Mouse (Mus musculus) lung, postnatal 4 days (tissue): ENCODE data around the gene Sstr4.

Experiments used
- DNase-seq, 2 experiments: peaks; one replicate each; pipeline ENCODE4 v3.0.0; 2021

The Sstr4 gene

DNA sequence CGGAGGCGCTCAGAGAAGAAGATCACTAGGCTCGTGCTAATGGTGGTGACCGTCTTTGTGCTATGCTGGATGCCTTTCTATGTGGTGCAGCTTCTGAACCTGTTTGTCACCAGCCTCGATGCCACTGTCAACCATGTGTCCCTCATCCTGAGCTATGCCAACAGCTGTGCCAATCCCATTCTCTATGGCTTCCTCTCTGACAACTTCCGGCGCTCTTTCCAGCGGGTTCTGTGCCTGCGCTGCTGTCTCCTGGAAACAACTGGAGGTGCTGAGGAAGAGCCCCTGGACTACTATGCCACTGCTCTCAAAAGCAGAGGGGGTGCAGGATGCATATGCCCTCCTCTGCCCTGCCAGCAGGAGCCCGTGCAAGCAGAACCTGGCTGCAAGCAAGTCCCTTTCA is 1.1 kb downstream of the Sstr4 start:
- peak; percentile 6 to 35 for DNase-seq

DNA sequence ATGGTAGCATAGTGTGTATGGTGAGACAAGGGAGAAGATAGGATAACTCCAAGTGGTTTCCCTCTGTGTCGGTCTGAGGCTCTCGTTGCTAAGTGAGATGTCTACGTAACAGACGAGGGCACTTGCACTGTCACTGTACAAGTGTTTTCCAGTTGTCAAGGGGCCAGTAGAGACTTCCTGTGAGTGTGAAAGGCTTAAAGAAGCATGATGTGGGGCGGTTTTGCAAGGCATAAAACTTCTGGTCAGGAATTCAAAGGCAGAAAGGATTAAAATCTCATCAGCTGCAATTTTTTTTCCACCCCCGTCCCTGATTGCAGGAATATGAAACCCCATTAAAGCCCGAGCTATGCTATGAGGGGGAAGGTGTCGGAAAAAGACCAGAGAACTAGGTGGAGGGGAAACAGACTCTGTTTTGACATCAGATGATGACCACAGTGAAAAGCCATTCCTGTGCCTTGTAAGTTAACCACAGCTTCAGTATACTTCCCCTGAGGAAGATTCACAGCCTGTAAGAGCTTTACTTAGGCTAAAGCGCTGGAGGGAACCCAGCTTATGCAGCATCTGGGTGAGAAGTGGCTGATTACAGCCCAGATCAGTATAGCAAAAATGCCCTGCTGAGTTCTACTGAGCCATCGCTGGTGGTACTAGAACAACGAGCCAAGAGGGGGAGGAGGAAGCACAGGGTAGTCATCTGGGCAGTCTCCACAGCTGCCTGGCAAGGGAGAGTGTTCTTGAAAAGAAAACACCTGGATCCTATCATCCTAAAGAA is 2.1 kb downstream of the Sstr4 start:
- DNase-seq, result peak; percentile 37 to 56

DNA sequence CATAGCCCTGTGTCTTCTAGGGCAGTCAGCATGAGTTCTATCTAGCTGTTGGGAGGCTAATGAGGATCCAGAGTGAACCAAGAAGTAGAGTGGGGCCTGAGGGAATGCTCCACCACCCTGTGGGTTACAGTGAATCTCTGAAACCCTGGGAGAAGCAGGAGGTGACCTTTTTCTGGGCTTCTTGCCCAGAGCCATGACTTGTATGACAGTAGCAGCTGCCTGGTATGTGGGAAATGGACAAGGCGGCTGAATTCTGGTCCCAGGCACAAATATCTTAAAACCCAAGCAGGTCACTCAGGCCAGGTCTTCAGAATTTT is 2.6 kb downstream of the Sstr4 start:
- DNase-seq, result peak; percentile 51 to 74

DNA sequence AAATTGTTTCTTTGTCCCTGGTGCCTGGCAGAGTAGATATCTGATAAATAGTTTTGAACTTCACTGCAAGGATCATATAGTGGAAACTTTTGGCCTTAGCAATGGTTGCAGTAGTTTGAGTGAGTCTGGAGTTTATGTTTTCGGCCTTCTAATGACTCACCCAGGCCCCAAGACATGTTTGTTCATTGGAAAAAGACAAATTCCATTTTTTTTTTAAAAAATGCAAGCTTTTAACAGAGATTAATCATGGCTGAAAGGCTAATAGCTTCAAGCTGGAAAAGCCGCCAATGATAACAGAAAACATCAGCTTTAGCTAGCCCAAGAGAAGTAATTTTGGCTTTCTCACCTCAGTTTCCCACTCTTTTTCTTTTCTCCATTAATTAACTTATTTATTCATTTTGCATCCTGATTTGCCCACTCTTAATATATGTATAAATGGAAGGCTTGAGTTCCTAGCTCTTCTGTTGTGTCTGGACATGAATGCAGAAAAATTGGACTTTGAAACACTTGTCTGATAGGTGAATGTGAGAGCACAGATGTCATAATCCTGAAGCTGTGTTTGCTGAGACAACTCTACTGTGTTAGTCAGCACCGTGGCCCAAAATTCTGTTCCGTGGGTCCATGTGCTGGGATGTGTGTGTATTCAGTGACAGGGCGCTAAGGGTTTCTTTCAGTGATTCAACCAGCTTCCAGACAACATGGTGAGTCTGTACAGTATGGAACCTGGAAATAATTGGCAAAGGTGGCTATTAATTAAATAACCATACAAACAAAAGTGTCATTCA is 3.9 kb downstream of the Sstr4 start:
- no peak for DNase-seq

DNA sequence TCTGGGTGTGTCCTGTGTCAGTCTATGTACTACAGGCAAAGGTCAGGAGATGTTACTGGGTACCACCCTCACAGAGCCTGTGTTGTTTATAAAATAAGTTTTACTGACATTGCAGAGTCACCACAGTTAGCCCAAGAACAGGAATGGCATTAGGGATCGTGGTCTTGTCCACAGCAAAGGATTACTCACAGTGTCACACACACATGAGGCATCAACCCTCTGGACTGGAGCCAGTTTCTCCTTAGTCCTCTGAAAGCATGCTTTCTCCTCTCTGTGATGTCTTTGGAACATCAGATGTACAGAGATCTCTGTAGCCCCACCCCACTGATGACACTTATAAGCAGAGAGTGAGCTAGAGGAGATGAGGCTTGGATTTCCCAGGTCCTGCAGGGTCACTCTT is 7.1 kb downstream of the Sstr4 start:
- no peak for DNase-seq

DNA sequence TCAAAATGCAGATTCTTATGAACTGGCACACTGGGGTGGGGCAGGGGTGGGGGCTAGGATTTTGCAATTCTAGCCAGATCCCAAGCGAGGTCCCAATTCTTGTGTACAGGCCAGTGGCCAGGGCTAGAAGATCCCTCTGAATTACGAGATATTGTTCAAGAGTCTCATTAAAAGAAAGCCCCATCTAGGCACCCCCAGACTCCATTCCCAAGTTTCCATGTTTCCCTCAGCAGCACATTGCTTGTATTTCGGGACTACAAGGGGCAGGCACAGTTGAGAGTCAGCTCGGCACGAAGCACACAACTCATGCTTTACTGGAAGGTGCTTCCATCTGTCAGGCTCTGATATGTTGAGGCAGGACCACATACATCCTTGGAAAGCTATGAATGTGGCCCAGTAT is 9.8 kb downstream of the Sstr4 start:
- DNase-seq, result no peak

DNA sequence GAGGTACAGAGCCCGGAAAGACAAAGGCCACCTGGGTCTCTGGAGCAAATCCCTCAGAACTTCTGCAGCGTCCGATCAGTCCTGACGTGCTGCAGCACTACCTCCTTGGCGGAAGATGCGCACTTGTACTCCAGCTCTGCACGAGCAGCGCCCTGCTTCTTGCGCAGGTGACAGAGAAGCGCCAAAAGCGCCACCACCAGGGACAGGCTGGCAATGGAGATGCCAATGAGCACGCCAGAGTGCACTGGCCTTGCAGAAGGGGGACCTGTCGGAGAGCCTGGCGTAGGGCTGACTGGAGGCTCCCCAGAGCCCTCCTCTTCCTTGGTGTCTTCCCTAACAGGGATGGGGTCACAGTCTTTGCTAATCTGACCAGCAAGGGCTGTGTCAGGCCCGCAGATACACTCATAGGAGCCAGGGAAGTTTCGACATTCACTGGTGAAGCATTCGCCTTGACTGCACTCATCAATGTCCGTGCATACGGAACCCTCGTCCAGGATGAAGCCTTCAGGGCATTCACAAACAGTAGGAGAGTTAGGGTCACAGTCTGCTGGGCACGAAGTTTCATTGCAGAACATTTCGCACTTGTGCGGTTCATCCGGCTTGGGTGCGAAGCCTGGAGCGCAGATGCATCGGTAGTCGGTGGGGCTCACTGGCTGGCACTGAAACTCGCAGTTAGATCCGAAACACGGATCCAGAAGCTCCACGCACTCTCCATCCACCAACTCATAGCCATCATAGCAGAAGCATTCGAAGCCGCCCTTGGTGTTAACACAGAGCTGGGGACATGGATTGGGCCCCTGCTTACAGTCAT is 11.2 kb downstream of the Sstr4 start:
- peak; percentile 74 to 77 for DNase-seq

DNA sequence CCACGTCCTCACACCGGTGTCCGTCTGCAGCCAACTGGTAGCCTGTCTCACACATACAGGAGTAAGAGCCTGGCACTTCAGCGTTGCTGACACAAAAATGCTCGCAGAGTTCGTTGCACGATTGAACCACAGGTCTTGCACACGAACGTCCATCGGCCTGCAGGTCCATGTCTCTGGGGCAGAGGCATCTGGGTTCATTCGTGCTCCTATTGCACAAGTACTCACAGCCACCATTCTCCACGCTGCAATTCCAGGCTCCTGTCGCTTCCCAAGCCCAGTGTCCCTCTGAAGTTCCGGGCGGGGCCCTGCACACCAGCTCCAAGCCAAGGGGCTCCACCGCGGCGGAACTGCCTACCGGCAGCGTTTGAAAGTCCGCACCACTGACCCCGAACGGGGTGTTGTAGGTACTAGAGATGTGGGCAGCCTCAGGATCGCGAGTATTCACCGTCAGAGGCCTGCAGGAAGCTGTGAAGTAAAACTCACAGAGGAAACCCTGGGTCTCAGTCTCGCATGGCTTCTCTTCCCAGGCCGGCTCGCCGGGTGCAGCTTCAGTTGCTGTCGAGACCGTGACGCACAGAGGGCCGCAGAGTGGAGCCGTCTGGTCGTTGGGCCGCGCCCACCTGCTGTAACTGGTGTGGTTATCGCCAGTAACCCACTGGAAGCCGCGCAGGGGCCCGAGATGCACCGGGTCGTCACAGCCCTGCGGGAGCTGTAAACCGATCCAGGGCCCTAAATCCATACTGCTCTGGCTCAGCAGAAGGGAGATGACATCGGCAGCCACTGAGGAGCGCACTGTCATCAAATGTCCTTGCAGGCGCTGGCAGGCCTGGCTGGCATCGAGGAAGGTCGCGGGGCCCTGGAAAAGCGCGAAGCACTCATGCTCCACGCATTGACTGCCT is 12.1 kb downstream of the Sstr4 start:
- peak; percentile 71 to 79 for DNase-seq

DNA sequence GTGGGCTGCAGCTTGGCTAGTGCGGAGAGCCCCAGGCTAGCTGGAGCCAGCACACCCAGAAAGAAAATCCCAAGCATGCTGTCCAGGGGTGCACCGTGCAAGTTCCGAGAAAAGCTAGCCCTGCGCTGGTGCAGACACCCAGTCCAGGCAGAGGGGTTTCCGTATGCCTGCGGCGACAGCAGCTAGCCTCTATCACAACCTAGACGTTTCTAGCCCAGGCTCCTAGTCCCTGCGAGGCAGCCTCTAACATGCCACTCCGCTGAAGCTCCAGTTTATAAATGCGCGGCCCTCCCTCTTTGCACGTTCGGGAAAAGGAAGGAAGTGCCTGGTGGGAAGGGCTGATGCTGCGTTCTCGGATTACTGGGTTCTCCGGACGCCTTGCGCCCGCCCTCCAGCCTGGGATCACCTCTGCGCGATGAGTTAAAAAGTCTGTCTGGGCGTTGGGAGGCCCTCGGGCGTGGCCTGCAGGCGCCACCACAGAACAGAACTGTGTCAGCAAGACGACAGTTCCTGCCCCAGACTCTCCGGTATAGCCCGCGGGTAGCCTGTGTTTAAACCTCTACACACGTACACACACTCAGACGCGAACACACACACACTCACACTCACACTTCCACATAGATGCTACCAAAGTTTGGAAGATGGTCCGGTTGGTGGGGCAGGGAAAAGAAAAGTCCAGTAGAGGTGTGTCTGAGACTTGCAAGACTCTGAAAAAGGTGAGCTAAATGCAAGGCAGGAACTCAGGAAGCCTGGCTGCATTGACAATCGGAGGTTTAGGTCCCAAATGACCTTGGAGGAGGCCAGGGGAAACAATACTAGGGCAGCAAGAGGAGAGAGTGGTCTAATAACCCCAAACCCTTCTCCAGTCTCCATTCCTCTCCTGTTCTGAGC is 13.0 kb downstream of the Sstr4 start, which contains the start of gene Thbd:
Gene Thbd (minus strand): TSS at position 319 of the 891 bp plus-strand sequence.
- peak; percentile 89 to 94 for DNase-seq

DNA sequence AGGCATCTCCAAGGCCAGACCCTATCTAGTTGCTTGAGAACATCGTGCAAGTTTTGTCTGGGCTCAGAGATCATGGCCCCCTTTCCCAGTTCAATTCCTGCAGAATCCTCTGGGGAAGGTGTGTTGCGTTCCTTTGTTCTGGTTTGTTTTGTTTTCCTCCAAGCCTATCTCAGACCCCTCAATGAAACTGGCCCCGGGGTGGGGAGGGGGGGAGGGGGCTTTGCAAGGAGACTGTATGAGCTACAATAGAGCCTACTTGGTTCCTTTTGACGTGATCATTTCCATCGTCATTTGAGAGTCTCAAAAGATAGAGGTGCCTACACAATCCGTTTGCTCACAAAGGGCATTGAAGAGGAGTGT is 13.6 kb downstream of the Sstr4 start:
- no peak for DNase-seq

DNA sequence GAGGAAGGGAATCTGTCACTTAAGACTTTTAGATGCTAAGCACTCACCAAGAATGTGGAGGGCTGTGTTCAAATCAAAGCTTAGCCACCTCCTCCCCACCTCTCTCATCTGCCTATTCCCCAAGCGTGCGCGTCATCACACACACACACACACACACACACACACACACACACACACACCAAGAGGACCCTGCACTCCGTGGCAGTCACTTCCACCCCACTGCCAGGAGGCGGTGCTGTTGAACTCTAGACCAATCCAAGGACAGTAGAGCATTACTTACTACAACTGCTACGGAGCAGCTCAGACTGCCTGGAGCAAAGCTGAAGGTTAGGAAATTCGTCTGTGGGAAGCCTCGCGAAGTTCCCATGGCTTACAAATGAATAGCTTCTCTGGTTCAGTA is 14.0 kb downstream of the Sstr4 start:
- DNase-seq, result peak; percentile 92

DNA sequence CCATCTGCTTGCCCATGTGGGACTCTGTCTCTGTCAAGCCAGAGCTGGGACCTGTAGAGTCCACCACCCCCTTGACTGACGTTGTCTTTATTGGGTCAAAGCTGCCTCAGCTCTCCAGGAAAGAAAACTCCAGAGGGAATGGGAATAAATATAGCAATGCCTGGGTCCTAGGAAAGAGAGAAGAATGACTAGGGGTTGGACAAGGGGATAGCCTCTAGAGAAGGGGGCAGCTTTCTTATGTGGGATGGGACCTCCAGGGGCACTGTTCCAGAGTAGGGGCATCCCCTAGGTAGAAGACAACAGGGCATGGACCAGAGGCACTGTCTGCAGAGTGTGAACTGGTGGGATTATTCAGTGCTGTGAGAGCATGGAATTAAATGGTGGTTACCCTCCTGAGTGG is 14.7 kb downstream of the Sstr4 start:
- no peak for DNase-seq

DNA sequence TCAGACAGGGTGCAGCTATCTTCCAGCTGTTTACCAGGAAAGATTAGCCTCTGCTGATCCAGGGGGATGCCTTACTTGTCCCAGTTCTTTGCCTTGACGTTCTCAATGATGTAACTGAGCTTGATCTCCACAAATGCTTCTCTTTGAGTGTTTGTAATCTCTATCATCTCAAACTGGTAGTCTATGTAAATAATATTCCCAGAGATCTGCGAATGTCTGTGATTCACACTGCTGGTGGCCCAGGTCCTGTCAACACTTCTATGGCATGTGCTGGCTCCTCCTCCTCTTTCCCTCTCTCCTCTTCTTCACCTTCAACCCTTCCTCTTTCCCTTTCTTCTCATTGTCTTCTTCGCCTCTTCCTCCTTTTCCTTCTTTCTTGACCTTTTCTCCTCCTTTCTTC is 24.0 kb downstream of the Sstr4 start:
- DNase-seq, result no peak

DNA sequence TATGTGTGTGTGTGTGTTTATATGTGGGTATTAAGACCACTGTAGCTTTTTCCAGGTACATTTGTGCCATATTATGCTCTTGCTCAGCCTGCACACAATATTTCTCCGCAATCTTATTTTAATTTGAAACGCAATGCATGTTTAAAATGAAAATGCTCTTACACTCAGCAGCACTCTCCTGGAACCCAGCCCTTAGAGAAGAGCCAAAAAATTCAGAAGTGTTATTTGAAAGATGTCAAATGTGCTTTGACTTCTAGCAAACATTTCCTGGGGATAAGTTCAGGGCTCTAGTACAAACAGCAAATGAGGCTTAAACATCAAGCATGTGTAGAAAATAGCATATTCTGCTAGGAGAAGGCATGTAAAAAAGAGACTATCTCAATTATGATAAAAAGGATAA is 24.6 kb downstream of the Sstr4 start:
- no peak for DNase-seq

DNA sequence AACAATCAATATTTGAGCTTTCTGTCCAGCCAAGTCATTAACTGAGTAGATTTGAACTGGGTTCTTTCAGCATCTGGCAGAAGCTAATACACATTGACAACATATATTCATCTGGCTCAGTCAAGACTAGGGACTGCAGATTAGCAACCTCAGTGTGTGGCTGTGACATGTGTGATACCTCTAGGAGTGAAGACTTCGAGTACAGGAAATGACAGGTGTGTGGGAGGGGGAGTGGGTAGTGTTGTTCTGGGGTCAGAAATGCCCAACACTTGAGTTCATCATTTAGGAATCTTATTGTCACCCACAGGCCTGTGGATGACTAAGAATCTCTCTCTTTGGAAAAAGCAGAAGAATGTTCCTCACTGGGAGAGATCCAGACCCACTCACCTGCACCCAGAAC is 26.0 kb downstream of the Sstr4 start:
- DNase-seq, result no peak

DNA sequence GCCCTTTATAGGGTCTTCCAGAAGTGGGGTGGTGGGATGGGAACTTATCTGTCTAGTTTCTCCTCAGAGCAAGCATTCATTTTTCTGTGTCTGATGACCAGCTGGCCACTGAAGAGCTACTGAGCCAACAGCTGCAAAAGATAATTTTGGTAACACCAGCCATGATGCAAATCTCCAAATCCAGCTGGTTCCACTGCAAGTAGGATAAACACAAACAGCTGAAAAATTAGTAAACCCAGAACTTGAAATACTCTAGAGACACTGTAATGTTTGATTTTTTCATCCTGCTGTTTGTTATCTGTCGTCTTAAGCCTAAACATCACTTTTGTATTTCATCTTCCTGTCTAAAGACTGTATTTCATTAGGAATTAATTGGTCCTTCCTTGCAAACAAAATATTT is 26.6 kb downstream of the Sstr4 start:
- peak in 1 of 2 experiments; percentile 40 for DNase-seq

DNA sequence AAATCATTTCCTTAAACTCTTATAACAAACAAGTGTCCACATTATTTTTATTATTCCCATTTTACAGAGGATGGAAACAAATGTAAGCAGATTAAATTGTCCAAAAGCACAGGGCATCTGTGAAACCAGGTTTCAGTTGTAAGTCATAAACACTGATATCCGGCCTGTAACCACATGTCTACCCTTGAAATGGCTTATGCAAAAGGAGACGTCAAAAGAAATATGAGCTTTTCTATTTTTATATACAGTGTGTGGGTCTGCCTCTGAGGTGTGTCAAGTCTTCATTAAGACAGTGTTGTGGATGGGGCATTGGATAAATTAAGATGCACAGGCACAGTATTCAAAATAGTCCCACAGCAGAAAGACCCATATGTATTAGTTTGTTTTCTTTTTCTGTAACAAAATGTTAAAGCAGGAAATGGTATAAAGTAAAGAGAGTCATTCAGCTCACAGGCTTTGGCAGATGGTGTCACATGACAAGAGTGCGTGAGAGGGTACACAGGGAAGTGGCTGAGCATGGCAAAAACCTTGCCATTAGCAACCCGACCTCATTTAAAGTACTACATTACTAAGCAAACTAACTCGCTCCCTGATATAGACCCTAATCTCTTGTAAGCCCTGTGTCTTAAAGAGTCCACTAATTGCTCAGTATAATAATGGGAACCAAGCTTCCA is 30.7 kb downstream of the Sstr4 start:
- DNase-seq, result no peak

DNA sequence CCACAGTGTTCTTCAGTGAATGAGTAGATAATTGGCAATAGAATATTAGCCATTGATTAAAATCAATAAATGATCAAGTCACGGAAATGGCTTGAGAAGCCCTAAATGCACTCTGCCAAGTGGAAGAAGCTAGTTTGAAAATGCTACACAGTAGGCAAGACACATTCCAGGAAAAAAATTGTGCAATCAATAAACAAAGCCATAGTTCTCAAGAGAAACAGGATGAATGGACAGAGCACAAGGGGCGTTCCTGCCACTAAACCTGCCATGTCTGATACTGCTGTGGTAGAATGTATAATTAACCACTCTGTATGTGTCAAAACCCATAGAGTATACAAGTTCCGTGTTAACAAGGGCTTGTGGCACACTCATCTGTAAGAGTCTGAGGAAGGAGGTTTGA is 32.4 kb downstream of the Sstr4 start:
- DNase-seq, result no peak

DNA sequence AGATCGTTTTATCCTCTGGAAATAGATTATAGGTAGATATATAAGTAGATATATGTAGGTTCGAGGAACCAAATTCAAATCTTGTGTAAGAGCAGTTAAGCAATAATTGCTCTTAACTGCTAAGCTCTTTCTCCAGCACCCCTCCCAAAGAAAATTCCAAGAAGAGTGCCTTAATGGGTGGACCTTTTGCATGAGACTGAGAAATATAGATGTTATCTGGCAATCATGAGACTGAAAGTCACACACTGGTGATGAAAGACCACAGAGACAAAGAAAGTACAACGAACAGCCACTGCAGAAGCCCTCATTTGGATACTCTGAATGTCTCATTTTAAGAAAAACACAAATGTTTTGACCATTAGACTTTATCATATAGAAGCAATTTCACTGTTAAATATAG is 33.4 kb downstream of the Sstr4 start:
- no peak for DNase-seq

DNA sequence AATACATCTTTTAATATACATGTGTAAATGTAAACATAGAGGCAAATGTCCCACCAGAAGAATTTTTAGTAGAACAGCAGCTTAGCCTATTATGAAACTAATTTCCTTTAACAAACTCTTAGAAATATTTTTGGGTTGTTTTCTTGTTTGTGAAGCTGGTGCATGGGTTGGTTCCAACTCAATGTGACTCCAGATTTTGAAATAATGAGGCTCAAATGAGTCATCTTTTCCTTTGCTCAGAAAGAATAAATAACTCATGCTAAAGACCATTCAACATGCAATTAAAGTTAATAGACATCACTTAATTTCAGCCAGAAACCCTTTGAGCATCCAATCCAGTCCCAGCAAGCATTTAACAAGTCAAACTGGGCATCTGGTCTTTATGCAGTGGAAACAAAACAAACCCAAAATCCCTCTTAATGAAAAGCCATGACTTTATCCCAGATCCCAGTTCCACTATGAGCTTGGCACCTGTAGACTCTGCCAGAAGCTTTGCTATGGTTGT is 33.9 kb downstream of the Sstr4 start:
- DNase-seq, result no peak

DNA sequence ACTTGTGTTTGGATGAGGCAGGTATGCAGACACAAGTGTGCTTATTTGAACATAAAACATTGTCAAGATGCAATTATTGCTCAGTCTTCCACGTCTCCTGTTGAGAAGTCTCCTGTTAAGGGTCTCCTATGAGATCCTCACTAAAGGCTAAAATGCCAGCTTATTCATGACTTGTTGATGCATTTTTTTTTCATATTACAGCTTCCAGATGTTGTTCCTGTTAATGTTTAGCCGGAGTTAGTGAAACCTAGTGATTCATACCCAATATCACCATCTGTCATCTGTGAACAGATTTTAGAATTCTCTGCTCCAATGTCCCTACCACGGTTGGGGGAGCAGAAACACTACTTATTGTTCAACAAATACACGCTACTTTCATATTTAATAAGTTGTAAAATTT is 35.8 kb downstream of the Sstr4 start:
- DNase-seq, result no peak
